Mouse (Mus musculus): ENCODE data around the gene Tex101.

The Tex101 gene

DNA sequence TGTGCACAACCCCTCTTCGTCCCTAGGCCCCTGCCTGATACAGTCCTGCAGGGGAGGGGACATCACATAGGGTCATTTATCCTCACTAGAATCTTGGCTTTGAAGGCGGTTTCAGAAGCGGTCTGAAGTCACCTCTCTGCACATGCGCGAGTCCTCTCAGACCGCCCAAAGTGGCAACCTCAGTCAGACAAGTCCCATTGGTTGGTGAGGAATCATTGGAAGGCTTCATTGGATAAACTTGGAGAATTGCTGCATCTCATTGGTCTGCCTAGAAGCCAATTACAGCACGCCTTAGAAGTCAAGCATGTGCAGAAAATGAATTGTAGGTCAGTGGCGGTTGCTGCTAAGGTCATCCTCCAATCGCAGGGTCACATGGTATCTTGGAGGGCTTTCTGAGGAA, at the start of gene Tex101:
Tex101 (minus strand) TSS at position 101 of the 400 bp plus-strand sequence.
- no peak for TF ChIP-seq GATA4 (IDR thresholded peaks at IDR 0.05; ENCODE audit: insufficient replicate concordance, low read length)

GRCm38 (mm10) chr7:24715039-24715438, 38.6 kb upstream of the Tex101 start:
- TF ChIP-seq GATA4 (IDR thresholded peaks at IDR 0.05; ENCODE audit: insufficient replicate concordance, low read length): no peak

DNA sequence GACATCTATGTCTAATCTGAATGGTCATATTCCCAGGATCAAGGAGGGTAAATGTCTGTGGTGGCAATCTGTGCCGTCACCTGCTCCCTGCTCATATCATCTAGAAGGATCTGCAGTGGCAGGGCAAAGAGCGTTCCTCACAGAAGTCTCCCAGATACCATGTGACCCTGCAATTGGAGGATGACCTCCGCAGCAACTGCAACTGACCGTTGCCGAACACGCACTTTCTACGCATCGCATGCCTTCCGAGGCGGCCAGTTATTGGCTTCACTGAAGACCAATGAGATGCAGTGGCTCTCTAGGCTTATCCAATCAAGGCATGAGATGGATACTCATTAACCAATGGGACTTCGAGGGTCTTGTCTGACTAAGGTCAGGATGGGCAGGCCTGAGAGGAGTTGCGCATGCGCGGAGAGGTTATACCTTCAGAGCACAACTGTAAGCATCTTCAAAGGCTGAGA, 32.4 kb upstream of the Tex101 start, which contains the start of gene BC049730:
BC049730 (plus strand) TSS at position 411 of the 461 bp plus-strand sequence.
- no peak for TF ChIP-seq GATA4 (IDR thresholded peaks at IDR 0.05; ENCODE audit: insufficient replicate concordance, low read length)

GRCm38 (mm10) chr7:24671944-24672439, 4.5 kb downstream of the Tex101 start:
- no peak for TF ChIP-seq GATA4 (IDR thresholded peaks at IDR 0.05; ENCODE audit: insufficient replicate concordance, low read length)

GRCm38 (mm10) chr7:24664959-24665358, 11.5 kb downstream of the Tex101 start:
- TF ChIP-seq GATA4 (IDR thresholded peaks at IDR 0.05; ENCODE audit: insufficient replicate concordance, low read length): no peak

DNA sequence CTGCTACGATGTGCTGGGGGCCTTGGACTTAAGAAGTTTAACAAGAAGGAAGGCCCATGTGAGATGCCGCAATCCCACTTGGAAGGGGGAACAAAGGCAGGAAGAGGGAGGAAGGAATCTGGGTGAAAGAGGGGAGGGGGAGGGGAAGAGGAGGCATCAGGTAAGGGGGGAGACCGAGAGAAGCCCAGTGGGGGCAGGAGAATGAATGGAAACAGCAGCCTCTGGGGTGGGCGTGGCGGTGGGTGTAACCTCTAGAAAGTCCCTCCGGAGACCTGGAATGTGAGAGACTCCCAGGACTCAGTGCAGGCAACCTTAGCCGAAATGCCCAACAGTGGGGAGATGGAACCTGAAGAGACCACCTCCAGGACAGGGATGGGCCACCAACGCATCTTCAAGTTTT, 12.2 kb downstream of the Tex101 start:
- no peak for TF ChIP-seq GATA4 (IDR thresholded peaks at IDR 0.05; ENCODE audit: insufficient replicate concordance, low read length)

- no peak for TF ChIP-seq GATA4 (IDR thresholded peaks at IDR 0.05; ENCODE audit: insufficient replicate concordance, low read length)
Measured at GRCm38 (mm10) chr7:24662575-24662974, 13.9 kb downstream of the Tex101 start.

GRCm38 (mm10) chr7:24661118-24661904, 15.2 kb downstream of the Tex101 start:
- TF ChIP-seq GATA4 (IDR thresholded peaks at IDR 0.05; ENCODE audit: insufficient replicate concordance, low read length): no peak

- no peak for TF ChIP-seq GATA4 (IDR thresholded peaks at IDR 0.05; ENCODE audit: insufficient replicate concordance, low read length)
Measured at GRCm38 (mm10) chr7:24659737-24660357, 16.6 kb downstream of the Tex101 start.

GRCm38 (mm10) chr7:24653681-24654080, 22.8 kb downstream of the Tex101 start:
- TF ChIP-seq GATA4 (IDR thresholded peaks at IDR 0.05; ENCODE audit: insufficient replicate concordance, low read length): no peak

GRCm38 (mm10) chr7:24646486-24646885, 30.0 kb downstream of the Tex101 start:
- TF ChIP-seq GATA4 (IDR thresholded peaks at IDR 0.05; ENCODE audit: insufficient replicate concordance, low read length): no peak

- no peak for TF ChIP-seq GATA4 (IDR thresholded peaks at IDR 0.05; ENCODE audit: insufficient replicate concordance, low read length)
Measured at GRCm38 (mm10) chr7:24644996-24645395, 31.5 kb downstream of the Tex101 start.

- TF ChIP-seq GATA4 (IDR thresholded peaks at IDR 0.05; ENCODE audit: insufficient replicate concordance, low read length): no peak
Measured at GRCm38 (mm10) chr7:24644492-24644891, 32.0 kb downstream of the Tex101 start.

- TF ChIP-seq GATA4 (IDR thresholded peaks at IDR 0.05; ENCODE audit: insufficient replicate concordance, low read length): no peak
Measured at GRCm38 (mm10) chr7:24642491-24642890, 34.0 kb downstream of the Tex101 start.

DNA sequence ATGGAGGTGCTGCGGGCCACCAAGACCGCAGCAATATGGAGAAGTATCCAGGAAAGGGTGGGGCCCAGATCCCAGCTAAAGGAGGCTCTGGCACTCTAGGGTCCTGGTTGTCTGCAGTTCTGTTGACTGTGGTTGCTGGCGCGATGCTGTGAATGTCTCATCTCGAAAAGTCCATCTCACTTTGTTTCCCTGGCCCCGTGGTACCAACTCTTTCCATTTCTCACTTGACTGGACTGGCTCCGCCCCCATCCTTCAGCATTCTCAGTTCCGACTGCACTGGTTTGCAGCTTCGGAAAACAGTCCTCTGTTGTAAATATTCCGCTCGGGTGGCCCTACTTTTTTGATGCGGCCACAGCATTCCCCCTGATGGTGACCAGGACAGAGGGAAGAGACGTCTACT, 36.0 kb downstream of the Tex101 start:
- TF ChIP-seq GATA4 (IDR thresholded peaks at IDR 0.05; ENCODE audit: insufficient replicate concordance, low read length): no peak
